Mouse (Mus musculus): ENCODE measurements around the gene Ppbp.
"Not testable (repeated sequence)": the region's sequence is repeated elsewhere in the genome, so short reads cannot be mapped to it uniquely, and the experiment has no call there.

Gene Ppbp

GRCm38 (mm10) chr5:90788114-90788513 is 19.8 kb downstream of the Ppbp start:
- DNase-seq (ENCODE audit: low spot score in 2 of 2) = no peak

- DNase-seq (ENCODE audit: low spot score in 2 of 2) = no peak
Measured at GRCm38 (mm10) chr5:90789306-90790073, 21.2 kb downstream of the Ppbp start.

GRCm38 (mm10) chr5:90790074-90790502 is 21.8 kb downstream of the Ppbp start:
- DNase-seq (ENCODE audit: low spot score in 2 of 2) = no peak

- DNase-seq (ENCODE audit: low spot score in 2 of 2) = no peak
Measured at GRCm38 (mm10) chr5:90794195-90794625, 25.9 kb downstream of the Ppbp start, which contains the start of gene Cxcl15. Gene Cxcl15, plus strand, starts transcription at chr5:90794534.

GRCm38 (mm10) chr5:90795392-90795791 is 27.1 kb downstream of the Ppbp start:
- DNase-seq (ENCODE audit: low spot score in 2 of 2) = not testable (repeated sequence)

GRCm38 (mm10) chr5:90804574-90804973 is 36.3 kb downstream of the Ppbp start:
- no peak for DNase-seq (ENCODE audit: low spot score in 2 of 2)

- DNase-seq (ENCODE audit: low spot score in 2 of 2) = no peak
Measured at GRCm38 (mm10) chr5:90806050-90806449, 37.7 kb downstream of the Ppbp start.

GRCm38 (mm10) chr5:90807176-90807950 is 39.0 kb downstream of the Ppbp start:
- no peak for DNase-seq (ENCODE audit: low spot score in 2 of 2)
